Mouse (Mus musculus): ENCODE data around the gene Sirt2.

The Sirt2 gene

GRCm38 (mm10) chr7:28766173-28766879 is at the start of gene Sirt2:
Sirt2 (plus strand) TSS chr7:28766735.
- peak; percentile 93 for DNase-seq (ENCODE audit: low read depth, low spot score)

- no peak for DNase-seq (ENCODE audit: low read depth, low spot score)
Measured at GRCm38 (mm10) chr7:28717726-28718125, 48.8 kb upstream of the Sirt2 start.

GRCm38 (mm10) chr7:28719159-28719558 is 47.4 kb upstream of the Sirt2 start:
- DNase-seq (ENCODE audit: low read depth, low spot score): no peak

- DNase-seq (ENCODE audit: low read depth, low spot score): no peak
Measured at GRCm38 (mm10) chr7:28719650-28720049, 46.9 kb upstream of the Sirt2 start.

- DNase-seq (ENCODE audit: low read depth, low spot score): no peak
Measured at GRCm38 (mm10) chr7:28720753-28721537, 45.6 kb upstream of the Sirt2 start.

- DNase-seq (ENCODE audit: low read depth, low spot score): no peak
Measured at GRCm38 (mm10) chr7:28722079-28722478, 44.5 kb upstream of the Sirt2 start.

GRCm38 (mm10) chr7:28724613-28725012 is 41.9 kb upstream of the Sirt2 start:
- DNase-seq (ENCODE audit: low read depth, low spot score): no peak

- no peak for DNase-seq (ENCODE audit: low read depth, low spot score)
Measured at GRCm38 (mm10) chr7:28726600-28726999, 39.9 kb upstream of the Sirt2 start.

GRCm38 (mm10) chr7:28727649-28728340 is 38.7 kb upstream of the Sirt2 start:
- no peak for DNase-seq (ENCODE audit: low read depth, low spot score)

GRCm38 (mm10) chr7:28732341-28733142 is 34.0 kb upstream of the Sirt2 start:
- peak; percentile 89 for DNase-seq (ENCODE audit: low read depth, low spot score)

- DNase-seq (ENCODE audit: low read depth, low spot score): no peak
Measured at GRCm38 (mm10) chr7:28733211-28733610, 33.3 kb upstream of the Sirt2 start.

GRCm38 (mm10) chr7:28735701-28736100 is 30.8 kb upstream of the Sirt2 start:
- no peak for DNase-seq (ENCODE audit: low read depth, low spot score)

GRCm38 (mm10) chr7:28739829-28740228 is 26.7 kb upstream of the Sirt2 start:
- DNase-seq (ENCODE audit: low read depth, low spot score): no peak

- no peak for DNase-seq (ENCODE audit: low read depth, low spot score)
Measured at GRCm38 (mm10) chr7:28740949-28741348, 25.6 kb upstream of the Sirt2 start.

GRCm38 (mm10) chr7:28741368-28741708 is 25.2 kb upstream of the Sirt2 start:
- no peak for DNase-seq (ENCODE audit: low read depth, low spot score)

GRCm38 (mm10) chr7:28741709-28742438 is 24.7 kb upstream of the Sirt2 start, which contains the start of the genes Mrps12 and Sars2:
Mrps12 (minus strand) TSS chr7:28741820.
Sars2 (plus strand) TSS chr7:28741992.
- peak; percentile 91 for DNase-seq (ENCODE audit: low read depth, low spot score)

GRCm38 (mm10) chr7:28749935-28750334 is 16.6 kb upstream of the Sirt2 start:
- no peak for DNase-seq (ENCODE audit: low read depth, low spot score)

GRCm38 (mm10) chr7:28756079-28756478 is 10.5 kb upstream of the Sirt2 start, which contains the start of gene Ccer2:
Ccer2 (plus strand) TSS chr7:28756174.
- no peak for DNase-seq (ENCODE audit: low read depth, low spot score)

GRCm38 (mm10) chr7:28758623-28759022 is 7.9 kb upstream of the Sirt2 start:
- no peak for DNase-seq (ENCODE audit: low read depth, low spot score)

GRCm38 (mm10) chr7:28761907-28762306 is 4.6 kb upstream of the Sirt2 start:
- DNase-seq (ENCODE audit: low read depth, low spot score): no peak

- DNase-seq (ENCODE audit: low read depth, low spot score): no peak
Measured at GRCm38 (mm10) chr7:28765211-28765610, 1.3 kb upstream of the Sirt2 start.

Data from WW6 (cell line).